Mouse (Mus musculus) macrophage (primary cell): ENCODE results near the gene Tiam1. TPM values are rescaled to one million over a fixed set of nuclear protein-coding genes. Genes with fewer than 3 reads are reported as not detected.

Experiments used
- H3K27ac ChIP-seq: fragments of 350-480 bp; formaldehyde crosslinking; 2 replicates; pipeline ENCODE4 v1.9.0; 2021
- H3K36me3 ChIP-seq: fragments of 350-480 bp; formaldehyde crosslinking; 2 replicates; pipeline ENCODE4 v1.9.0; 2021; ENCODE audit errors: inconsistent target
- H3K4me3 ChIP-seq: fragments of 350-480 bp; formaldehyde crosslinking; 2 replicates; pipeline ENCODE4 v1.9.0; 2021; ENCODE audit errors: inconsistent target
- H3K79me2 ChIP-seq: fragments of 350-480 bp; formaldehyde crosslinking; 2 replicates; pipeline ENCODE4 v1.9.0; 2021; ENCODE audit errors: inconsistent target
- WGBS: methylation state at CpG from one replicate; pipeline ENCODE4 v1.1.7; 2026; ENCODE audit warnings: inconsistent platforms; ENCODE audit not compliant: missing documents; 5-methylcytosine and 5-hydroxymethylcytosine counted together
- polyA plus RNA-seq: library from polyadenylated mRNA; stranded (reverse); fragments of 250-400 nt; gene quantifications from 3 replicates; pipeline ENCODE4 v1.2.4, GENCODE M21; 2018; ENCODE audit warnings: inconsistent platforms

Gene Tiam1
- polyA plus RNA-seq, 1 experiment from 2014 or later = 3.5 TPM

DNA sequence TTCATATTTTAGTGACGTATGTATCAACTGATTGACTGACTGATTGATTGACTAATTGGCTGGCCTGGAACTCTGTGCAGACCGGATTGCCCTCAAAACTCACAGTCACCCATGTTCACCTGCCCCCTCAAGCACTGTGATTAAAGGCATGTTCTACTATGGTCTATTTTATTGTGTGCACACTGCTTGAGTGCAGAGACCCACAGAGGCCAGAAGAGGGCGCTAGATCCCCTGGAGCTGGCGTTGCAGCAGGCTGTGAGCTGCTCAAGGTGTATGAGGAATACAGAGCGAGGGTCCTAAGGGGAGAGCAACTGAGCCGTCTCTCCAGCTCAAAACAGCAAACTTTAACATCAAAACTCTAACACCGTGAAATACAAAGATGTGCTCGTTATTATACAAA lies 202.9 kb downstream of the Tiam1 start:
- 95% methylated on average over 8 of the region's 8 CpGs for WGBS
- peaks cover 28% of the 10 kb centered on the region for H3K79me2 ChIP-seq
- no peaks in the 10 kb centered on the region for H3K36me3 ChIP-seq
- H3K27ac ChIP-seq = no peak overlapping the region
- no peak overlapping the region for H3K4me3 ChIP-seq

DNA sequence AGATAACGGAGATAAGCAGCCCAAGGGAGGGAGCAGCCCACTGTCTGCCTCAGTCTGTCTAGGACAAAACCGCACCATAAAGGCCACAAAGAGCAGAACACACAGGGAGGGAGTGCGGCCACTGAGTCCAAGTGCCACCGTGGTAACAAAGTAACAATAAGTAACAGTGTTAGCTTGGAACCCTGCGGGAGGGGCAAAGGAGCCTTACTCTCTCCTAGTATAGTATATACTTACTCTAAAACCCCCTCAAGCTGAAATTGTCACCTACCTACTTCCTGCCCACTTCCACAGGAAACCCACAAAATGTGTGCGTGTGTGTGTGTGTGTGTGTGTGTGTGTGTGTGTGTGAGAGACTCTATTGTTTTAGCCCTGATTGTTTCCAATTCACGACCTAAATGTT lies 205.3 kb downstream of the Tiam1 start:
- 54% methylated on average over 7 of the region's 7 CpGs for WGBS
- no peaks in the 10 kb centered on the region for H3K36me3 ChIP-seq
- no peak overlapping the region for H3K4me3 ChIP-seq
- no peak overlapping the region for H3K27ac ChIP-seq
- peaks cover 15% of the 10 kb centered on the region; the same call in 1 of the 2 replicates for H3K79me2 ChIP-seq

DNA sequence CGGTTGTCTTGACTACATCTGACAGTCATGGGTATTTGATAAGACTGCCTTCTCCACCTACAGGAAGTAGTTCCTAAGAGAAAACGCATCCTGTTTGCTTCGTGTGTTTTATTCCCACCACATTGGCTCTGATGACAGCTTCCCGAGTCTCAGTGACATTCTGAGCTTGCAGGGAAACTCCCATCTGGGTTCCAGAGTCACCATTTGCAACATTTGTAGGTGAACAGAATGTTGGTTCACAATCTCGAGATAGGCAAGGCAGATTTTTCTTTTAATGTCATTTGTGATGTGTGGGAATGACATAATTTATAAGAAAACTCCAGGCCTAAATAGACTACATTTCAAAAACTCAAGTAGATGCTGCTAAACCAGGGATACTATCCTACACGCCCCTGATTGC lies 207.0 kb downstream of the Tiam1 start:
- WGBS = 88% methylated on average over 6 of the region's 6 CpGs
- Histone ChIP-seq H3K36me3 (no peaks in the 10 kb centered on the region), H3K27ac (no peak overlapping the region), H3K4me3 (no peak overlapping the region), H3K79me2 (peaks cover 11% of the 10 kb centered on the region; the same call in 1 of the 2 replicates)

DNA sequence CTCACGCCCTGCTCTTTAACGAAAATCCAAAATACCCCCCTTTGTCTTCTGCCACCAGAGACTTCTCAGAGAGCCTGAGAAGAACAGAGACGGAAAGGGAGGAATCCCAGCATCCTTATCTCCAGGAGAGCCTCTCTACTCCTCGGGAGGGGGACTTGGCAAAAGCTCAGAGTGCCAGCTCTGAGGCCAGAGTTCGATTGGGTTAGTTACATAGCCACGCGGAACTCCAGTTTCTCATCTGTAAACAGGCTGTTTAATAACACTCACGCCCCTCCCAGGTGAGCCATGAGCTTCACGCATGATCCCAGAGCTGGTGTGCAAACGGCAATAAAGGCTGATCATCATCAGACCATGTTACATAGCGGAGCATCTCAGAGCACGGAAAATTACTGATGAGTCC lies 208.2 kb downstream of the Tiam1 start:
- WGBS = 96% methylated on average over 12 of the region's 12 CpGs
- Histone ChIP-seq H3K79me2 (peaks cover 11% of the 10 kb centered on the region; the same call in 1 of the 2 replicates), H3K36me3 (no peaks in the 10 kb centered on the region), H3K4me3 (no peak overlapping the region), H3K27ac (no peak overlapping the region)

DNA sequence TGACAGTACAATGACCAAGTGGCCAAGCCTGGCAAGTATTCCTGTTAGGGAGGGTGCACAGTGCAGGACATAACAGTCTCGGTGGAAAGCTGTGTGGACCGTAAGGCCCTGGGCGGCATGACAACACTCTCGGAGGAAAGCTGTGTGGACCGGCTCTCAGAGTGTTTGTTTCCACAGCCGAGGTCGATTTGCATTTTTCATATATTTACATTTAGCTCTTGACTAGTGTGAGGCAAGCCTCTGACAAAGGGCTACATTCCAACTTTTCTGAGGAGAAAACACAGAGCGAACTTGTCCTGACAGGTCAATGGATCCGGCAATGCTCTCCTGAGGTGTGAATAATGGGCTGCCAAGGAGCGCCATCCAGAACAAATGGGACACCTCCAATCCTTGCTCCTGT lies 209.0 kb downstream of the Tiam1 start:
- no peak overlapping the region for H3K27ac ChIP-seq
- peaks cover 12% of the 10 kb centered on the region; the same call in 1 of the 2 replicates for H3K79me2 ChIP-seq
- H3K4me3 ChIP-seq = no peak overlapping the region
- WGBS = 96% methylated on average over 9 of the region's 10 CpGs
- H3K36me3 ChIP-seq = no peaks in the 10 kb centered on the region

DNA sequence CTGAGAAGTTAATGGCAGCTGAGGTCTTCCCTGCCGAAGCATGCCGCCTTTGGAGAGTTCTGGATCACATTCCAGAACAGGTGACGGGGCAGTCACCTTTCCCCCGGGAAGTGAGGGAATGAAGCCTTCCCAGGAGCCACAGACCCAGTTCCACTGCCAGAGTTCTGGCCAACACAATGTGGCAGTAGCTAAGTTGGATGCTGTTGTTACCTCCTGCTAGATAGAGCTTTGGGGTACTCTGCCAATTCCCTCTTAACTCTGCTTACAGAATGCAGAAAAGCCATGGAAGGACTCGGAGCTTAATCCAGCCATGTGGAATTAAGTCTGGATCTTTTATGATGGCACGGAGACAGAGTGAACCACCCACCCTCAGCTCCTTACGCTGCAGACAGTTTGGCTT lies 209.6 kb downstream of the Tiam1 start:
- Histone ChIP-seq H3K36me3 (no peaks in the 10 kb centered on the region), H3K4me3 (no peak overlapping the region), H3K79me2 (peaks cover 17% of the 10 kb centered on the region; the same call in 1 of the 2 replicates), H3K27ac (no peak overlapping the region)
- WGBS = 96% methylated on average over 7 of the region's 7 CpGs

DNA sequence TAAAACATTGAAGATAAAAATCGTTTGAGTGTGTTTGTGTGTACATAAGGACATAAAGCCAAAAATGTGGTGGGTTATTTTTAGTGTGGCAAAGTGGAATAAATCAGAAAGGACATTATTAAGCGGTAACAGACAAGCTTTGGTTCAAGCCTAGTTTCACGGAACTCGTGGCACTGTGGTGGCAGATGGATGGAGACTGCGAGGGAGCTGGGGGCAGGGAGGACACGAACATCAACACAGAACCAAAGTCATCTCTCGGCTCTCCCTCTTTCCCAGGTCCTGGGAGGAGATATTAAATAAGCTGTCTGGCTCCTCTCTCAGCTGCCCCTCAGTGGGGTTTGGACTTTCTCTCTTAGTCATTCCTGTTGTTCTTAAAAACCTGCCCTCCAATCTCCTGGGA lies 215.0 kb downstream of the Tiam1 start:
- Histone ChIP-seq H3K36me3 (no peaks in the 10 kb centered on the region), H3K79me2 (peaks cover 6% of the 10 kb centered on the region; the same call in 1 of the 2 replicates), H3K27ac (no peak overlapping the region), H3K4me3 (no peak overlapping the region)
- 89% methylated on average over 7 of the region's 7 CpGs for WGBS

DNA sequence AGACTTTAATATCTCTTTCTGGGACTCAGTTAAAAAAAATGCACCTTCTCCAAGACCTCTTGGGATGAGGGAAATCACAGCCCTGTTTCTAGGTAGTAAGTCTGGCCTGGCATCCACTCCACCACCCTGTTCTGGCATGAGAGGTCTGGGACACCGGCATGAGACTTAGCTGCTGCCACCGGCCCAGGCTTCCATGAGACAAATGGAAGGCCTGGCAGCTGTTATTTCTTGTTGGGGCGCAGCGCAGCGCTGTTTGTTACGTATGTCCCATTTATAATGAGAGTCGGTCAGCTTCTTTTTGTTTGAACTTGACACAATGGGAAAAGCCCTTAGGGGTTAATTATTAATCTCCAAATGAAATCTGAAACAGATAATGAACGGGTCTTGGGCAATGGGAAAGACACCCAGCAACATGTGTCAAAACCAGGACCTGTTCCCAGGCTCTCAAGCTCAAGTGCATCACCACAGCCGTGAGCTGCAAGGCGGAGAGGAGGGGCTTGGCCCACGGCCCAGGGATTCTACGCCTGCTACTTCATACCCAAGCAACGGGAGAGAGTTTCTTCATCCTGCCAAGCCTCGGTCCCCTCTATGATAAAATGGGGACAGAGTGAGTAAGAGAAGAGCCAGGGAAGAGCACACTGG lies 219.2 kb downstream of the Tiam1 start:
- WGBS = 89% methylated on average over 14 of the region's 14 CpGs
- no peak overlapping the region for H3K27ac ChIP-seq
- no peak overlapping the region for H3K4me3 ChIP-seq
- 0 out of 2 replicates have a peak, but pooled peaks cover 3% of the 10 kb centered on the region for H3K79me2 ChIP-seq
- H3K36me3 ChIP-seq = no peaks in the 10 kb centered on the region

DNA sequence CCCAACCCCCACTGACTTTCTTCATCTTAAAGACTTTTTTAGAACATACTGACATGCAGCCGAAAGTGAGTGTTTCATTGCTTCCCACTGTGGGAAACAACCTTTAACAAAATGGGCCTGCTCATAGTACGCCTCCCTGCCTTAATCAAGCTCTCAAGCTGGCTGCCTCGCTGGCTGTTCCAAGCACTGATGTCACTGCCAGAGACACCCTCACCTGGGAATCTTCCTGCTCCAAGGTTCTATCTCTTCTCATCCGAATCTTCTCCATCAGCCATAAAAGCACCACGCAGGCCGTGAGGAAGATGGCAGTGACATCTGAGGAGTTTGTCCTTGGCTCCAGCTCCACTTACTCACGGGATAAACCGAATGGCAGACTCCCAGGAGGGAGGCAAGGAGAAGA lies 220.3 kb downstream of the Tiam1 start:
- H3K27ac ChIP-seq = no peak overlapping the region
- WGBS = 98% methylated on average over 8 of the region's 8 CpGs
- H3K4me3 ChIP-seq = no peak overlapping the region

DNA sequence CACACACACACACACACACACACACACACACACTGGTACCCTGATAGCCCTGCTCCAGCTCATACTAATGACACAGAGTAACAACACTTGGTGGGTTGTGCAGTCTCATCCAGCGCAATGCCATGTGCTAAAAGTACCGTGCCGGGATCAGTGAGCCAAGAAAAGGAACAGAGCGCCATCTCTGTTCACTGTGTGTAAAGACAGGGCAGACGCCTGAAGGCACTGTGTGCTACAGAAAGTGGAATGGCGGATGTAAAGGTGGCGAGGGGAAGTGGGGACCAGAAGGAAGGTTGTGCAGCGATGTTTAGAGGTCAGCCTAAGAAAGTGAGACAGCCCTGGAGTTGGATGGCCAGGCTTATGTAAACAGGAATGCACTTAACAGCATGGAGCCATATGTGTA lies 221.1 kb downstream of the Tiam1 start:
- Histone ChIP-seq H3K27ac (no peak overlapping the region), H3K79me2 (no peaks in the 10 kb centered on the region), H3K36me3 (no peaks in the 10 kb centered on the region), H3K4me3 (no peak overlapping the region)
- WGBS = 97% methylated on average over 8 of the region's 8 CpGs

More for the DNA sequence above, 220.3 kb downstream of the Tiam1 start:
- Histone ChIP-seq H3K79me2 (no peaks in the 10 kb centered on the region), H3K36me3 (no peaks in the 10 kb centered on the region)

DNA sequence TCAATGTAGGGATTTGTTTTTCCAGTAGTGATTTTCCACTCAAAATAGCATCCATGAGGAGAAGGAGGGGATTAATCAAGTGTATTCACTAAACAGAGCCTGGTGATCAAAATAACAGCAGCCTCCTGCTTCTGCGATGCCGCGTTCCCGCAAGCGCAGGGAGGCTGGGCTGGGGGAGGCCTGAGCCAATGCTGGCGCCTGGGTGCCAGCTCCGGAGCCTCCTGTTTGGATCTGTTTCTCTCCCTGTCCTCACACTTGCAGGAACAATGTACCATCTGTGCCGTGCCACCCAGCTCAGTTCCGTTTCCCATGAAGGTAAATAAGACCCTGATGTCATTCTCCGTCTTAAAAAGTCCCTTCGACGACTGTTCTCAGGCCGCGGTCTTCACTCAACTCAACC lies 222.2 kb downstream of the Tiam1 start:
- H3K4me3 ChIP-seq = no peak overlapping the region
- WGBS = 96% methylated on average over 14 of the region's 14 CpGs
- no peaks in the 10 kb centered on the region for H3K79me2 ChIP-seq

DNA sequence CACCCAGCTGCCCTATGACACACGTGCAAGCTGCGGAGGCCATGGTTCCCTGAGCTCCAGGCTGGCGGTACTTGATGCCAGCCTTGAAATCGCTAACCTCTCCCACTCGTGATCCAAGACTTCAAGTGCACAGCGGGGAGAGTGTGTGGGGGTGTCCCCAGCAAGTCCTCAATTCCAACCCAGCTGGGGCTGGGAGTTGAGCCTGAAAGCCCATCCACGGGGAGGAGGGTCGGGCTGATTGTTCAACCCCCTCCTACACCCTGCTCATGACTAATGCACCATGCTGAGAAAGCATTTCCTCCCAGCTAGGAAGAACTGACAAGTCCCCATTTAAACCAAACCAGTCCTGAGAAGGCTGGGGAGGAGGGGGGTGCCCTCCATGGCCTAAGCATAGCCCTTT lies 223.2 kb downstream of the Tiam1 start:
- WGBS = 89% methylated on average over 7 of the region's 8 CpGs
- H3K36me3 ChIP-seq = no peaks in the 10 kb centered on the region
- peaks cover 6% of the 10 kb centered on the region; the same call in 1 of the 2 replicates for H3K79me2 ChIP-seq
- H3K4me3 ChIP-seq = no peak overlapping the region
- H3K27ac ChIP-seq = no peak overlapping the region

More for the DNA sequence above, 222.2 kb downstream of the Tiam1 start:
- H3K36me3 ChIP-seq = no peaks in the 10 kb centered on the region
- no peak overlapping the region for H3K27ac ChIP-seq

DNA sequence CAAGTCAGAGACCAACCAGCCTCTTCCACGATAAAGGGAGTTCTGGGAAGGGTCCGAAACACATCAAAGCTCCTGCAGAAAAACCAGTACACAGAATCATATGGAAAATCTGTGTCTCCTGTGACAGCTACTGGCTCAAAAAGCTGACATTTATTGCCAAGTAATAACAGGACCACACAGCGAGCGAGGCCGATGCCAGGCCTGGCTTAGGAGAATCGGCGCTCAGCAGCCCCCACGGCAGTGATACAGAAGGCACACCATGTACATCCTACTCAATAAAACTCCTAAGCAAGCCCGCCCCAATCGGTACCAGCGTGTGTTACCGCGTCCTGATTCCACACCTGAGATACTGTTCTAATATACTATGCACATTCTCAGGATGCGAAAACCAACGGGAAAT lies 226.2 kb downstream of the Tiam1 start:
- Histone ChIP-seq H3K36me3 (no peaks in the 10 kb centered on the region), H3K79me2 (peaks cover 9% of the 10 kb centered on the region; the same call in 1 of the 2 replicates), H3K27ac (no peak overlapping the region), H3K4me3 (no peak overlapping the region)
- 97% methylated on average over 15 of the region's 15 CpGs for WGBS

DNA sequence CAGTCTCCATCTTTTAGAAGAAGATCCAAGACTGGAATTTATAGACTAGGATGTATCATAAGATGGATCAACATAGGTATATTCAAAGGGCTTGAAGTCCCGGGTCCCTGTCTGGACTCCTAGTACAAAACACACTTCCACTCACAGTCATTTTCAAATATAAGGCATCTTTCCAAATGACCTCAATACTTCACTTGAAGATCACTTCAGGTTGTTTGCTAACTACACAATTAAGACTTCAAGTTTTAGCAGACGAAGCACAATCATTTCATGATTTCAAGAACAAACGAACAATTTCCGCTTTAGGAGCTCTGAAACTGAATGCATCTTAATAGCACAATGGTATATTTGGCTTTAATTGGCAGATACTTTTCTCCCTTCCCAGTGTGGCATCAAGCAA lies 228.6 kb downstream of the Tiam1 start:
- peaks cover 9% of the 10 kb centered on the region; the same call in 1 of the 2 replicates for H3K79me2 ChIP-seq
- no peaks in the 10 kb centered on the region for H3K36me3 ChIP-seq
- no peak overlapping the region for H3K27ac ChIP-seq
- WGBS = 94% methylated on average over 4 of the region's 4 CpGs
- H3K4me3 ChIP-seq = no peak overlapping the region

DNA sequence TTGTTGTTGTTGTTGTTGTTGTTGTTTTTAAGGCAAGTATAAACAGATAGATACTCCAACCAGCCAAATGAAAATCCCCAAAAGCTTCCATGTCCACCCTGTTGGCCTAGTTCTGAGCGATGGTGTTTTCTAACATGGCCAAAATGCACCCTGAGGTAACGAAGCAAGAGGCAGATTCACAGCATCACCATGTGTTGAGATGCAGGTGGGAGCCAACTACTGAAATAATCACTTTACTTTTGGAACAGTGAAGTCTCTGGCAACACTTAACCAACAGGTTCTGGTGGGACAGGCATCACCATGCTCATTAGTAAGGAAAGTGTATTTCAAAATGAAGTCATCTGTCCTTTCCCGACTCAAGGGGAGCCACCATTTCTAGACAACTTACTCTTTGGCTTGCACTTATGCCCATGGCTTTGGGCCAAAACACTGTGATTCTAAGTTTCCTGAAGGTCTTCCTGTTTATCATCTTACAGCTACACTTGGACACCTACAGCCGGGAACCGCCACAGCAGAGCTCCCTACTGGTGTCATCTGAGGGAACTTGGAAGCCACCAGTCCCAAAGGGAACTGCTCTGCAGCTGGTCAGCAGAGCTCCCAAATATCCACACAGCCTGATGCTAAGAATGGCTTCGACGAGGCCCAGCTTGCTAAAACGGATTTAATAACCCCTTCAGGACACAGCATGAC lies 230.7 kb downstream of the Tiam1 start:
- Histone ChIP-seq H3K27ac (no peak overlapping the region), H3K79me2 (peaks cover 9% of the 10 kb centered on the region; the same call in 1 of the 2 replicates), H3K36me3 (no peaks in the 10 kb centered on the region), H3K4me3 (no peak overlapping the region)
- 75% methylated on average over 8 of the region's 8 CpGs for WGBS
